Mouse (Mus musculus) stomach, postnatal 0 days (tissue): ENCODE results near the gene Tpo. TPM values are rescaled to one million over a fixed set of nuclear protein-coding genes. Genes with fewer than 3 reads are reported as not detected.

Source experiments
- ATAC-seq: fragments of 200-750 bp; cut with Nextera tagmentation; 2 replicates; pipeline ENCODE4 v1.8.0; 2017; ENCODE audit not compliant: low FRiP score, low TSS enrichment
- DNase-seq: peaks from one replicate; pipeline ENCODE4 v3.0.0-alpha.2; 2016; ENCODE audit warnings: low spot score
- H3K27ac ChIP-seq: fragments of 300-500 bp; sonication (generic); replicated peaks from 2 replicates; pipeline ENCODE4 v1.5.1; 2014; ENCODE audit warnings: mild to moderate bottlenecking, control low read depth
- H3K27me3 ChIP-seq: fragments of 300-500 bp; sonication (generic); 2 replicates; pipeline ENCODE4 v1.6.1; 2014; ENCODE audit warnings: low read length; ENCODE audit not compliant: control insufficient read depth, insufficient read depth
- H3K36me3 ChIP-seq: fragments of 300-500 bp; sonication (generic); 2 replicates; pipeline ENCODE4 v1.6.1; 2014; ENCODE audit warnings: low read length, mixed read lengths; ENCODE audit not compliant: control insufficient read depth, insufficient read depth
- H3K4me1 ChIP-seq: fragments of 300-500 bp; sonication (generic); replicated peaks from 2 replicates; pipeline ENCODE4 v1.6.1; 2014; ENCODE audit warnings: antibody characterized with exemption; ENCODE audit not compliant: control insufficient read depth, insufficient read depth
- H3K4me2 ChIP-seq: fragments of 300-500 bp; sonication (generic); replicated peaks from 2 replicates; pipeline ENCODE4 v1.6.1; 2014; ENCODE audit warnings: low read depth, mild to moderate bottlenecking, control low read depth, moderate library complexity
- H3K4me3 ChIP-seq: fragments of 300-500 bp; sonication (generic); 2 replicates; pipeline ENCODE4 v1.5.1; 2014; ENCODE audit warnings: low read depth, low read length, control low read depth
- H3K9ac ChIP-seq: fragments of 300-500 bp; sonication (generic); 2 replicates; pipeline ENCODE4 v1.6.1; 2014; ENCODE audit warnings: mild to moderate bottlenecking, low read length, control low read depth, mixed read lengths
- H3K9me3 ChIP-seq: fragments of 300-500 bp; sonication (generic); 2 replicates; pipeline ENCODE4 v1.6.1; 2016; ENCODE audit warnings: low read length; ENCODE audit not compliant: control insufficient read depth
- CTCF ChIP-seq: IDR thresholded peaks from 2 replicates; pipeline ENCODE4 v1.5.1; 2016; ENCODE audit warnings: antibody characterized with exemption, low read depth, mild to moderate bottlenecking, moderate library complexity
- EP300 ChIP-seq: optimal IDR thresholded peaks from 2 replicates; pipeline ENCODE3; 2016; ENCODE audit warnings: antibody characterized with exemption
- WGBS: fragments of 180-500 bp; shearing (Covaris S2); extraction: QIAGEN DNeasy Blood & Tissue Kit; methylation state at CpG from one replicate; pipeline ENCODE4 v1.1.7; 2014; 5-methylcytosine and 5-hydroxymethylcytosine counted together
- polyA plus RNA-seq: library from polyadenylated mRNA; unstranded; fragments of >200 nt; fragmentation: Nextera tagmentation; extraction: Ambion mirVana; gene quantifications from 2 replicates; pipeline ENCODE4 v1.2.1, GENCODE M21; 2015

The Tpo gene
- polyA plus RNA-seq, 1 experiment from 2014 or later, result not detected

DNA sequence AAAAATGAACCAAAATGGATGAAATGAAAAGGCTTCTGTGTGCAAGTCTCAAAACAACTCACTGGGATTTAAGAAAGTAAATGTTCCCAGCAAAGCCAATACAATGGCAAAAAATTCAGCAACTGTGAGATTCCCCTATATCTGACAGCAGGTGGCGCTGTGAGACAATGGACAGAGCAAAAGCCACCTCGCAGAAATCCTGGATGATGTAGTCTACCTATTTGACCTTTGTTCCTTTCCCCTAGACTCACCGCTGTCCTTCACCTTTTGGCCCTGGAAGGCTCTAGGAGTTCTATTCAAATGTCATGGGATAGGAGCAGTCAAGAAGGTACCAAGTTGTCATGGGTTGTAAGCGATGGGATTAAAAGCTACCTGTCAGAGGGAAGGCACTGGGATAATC lies 82.2 kb downstream of the Tpo start:
- WGBS, result 15% methylated on average over 4 of the region's 4 CpGs
- DNase-seq (peak; percentile 52), ATAC-seq (no peak)
- no peaks in the 10 kb centered on the region for H3K9me3 ChIP-seq
- H3K4me3 ChIP-seq, result no peak overlapping the region
- H3K4me1 ChIP-seq, result no peaks in the 10 kb centered on the region
- no peak overlapping the region for H3K4me2 ChIP-seq
- H3K36me3 ChIP-seq, result no peaks in the 10 kb centered on the region
- H3K9ac ChIP-seq, result no peak overlapping the region
- TF ChIP-seq CTCF (peak; percentile 92), EP300 (no peak)
- no peaks in the 10 kb centered on the region for H3K27me3 ChIP-seq
- H3K27ac ChIP-seq, result no peak overlapping the region

DNA sequence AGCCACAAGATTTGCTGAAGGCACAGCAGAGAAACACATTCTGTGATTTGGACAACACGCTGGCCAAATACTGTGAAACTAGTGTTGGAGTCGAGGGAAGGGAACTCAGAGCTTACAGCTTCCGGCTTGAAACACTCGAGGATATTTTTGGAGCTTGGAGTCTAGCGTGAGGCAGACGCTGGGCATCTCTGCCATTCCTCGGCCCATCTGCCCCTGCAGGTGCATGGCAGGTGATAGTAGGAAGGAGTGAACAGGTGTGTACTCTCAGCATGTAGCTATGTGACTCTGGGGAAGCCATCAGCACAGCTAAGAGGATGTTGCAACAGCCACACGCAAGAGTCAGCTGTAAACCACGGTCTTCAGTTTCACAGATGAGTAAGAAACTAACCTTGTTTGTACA lies 82.6 kb downstream of the Tpo start:
- ATAC-seq, result no peak
- TF ChIP-seq CTCF, result no peak
- Histone ChIP-seq H3K4me3 (no peak overlapping the region), H3K4me1 (no peaks in the 10 kb centered on the region), H3K36me3 (no peaks in the 10 kb centered on the region), H3K27me3 (no peaks in the 10 kb centered on the region), H3K27ac (no peak overlapping the region), H3K9me3 (no peaks in the 10 kb centered on the region), H3K4me2 (no peak overlapping the region), H3K9ac (no peak overlapping the region)
- WGBS, result 74% methylated on average over 9 of the region's 9 CpGs
- DNase-seq, result no peak

DNA sequence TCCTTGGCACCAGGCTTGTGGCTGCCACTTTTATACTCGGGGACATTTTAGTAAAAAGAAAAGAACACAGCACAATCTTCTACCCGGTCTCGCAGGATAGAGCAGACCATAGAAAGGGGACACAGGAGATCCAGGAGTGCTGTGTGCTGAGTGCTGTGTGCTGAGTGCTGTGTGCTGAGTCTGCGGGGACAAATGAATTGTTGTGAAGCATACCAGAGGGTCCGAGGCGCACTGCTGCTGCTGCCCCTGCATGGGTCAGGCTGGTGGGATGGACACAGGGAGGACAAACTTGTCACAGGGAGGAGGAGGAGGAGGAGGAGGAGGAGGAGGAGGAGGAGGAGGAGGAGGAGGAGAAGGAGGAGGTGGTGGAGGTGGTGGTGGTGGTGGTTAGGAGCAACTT lies 83.6 kb downstream of the Tpo start:
- WGBS, result 84% methylated on average over 6 of the region's 6 CpGs
- ATAC-seq, result no peak
- no peak for DNase-seq

DNA sequence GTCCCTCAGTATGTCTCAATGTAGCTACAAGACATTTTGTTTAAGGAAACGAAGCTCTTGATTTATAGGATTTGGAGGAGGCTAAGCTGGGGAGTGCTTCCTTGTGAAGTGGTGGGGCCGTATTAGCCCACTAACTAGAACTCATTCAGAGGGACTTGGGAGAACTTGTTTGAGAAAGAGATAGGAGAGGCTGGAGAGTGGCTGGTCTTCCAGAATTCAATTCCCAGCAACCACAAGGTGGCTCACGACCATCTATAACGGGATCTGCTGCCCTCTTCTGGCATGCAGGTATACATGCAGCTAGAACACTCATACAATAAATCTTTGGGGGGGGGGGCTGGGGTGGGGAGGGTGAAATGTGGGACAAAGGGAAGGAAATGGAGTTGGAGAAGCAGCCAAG lies 92.3 kb downstream of the Tpo start:
- no peaks in the 10 kb centered on the region for H3K9me3 ChIP-seq
- no peak for ATAC-seq
- H3K27ac ChIP-seq, result no peak overlapping the region

More for the DNA sequence above, 83.6 kb downstream of the Tpo start:
- Histone ChIP-seq H3K27ac (no peak overlapping the region), H3K27me3 (no peaks in the 10 kb centered on the region), H3K4me3 (no peak overlapping the region), H3K9ac (no peak overlapping the region), H3K4me2 (no peak overlapping the region), H3K9me3 (no peaks in the 10 kb centered on the region), H3K36me3 (no peaks in the 10 kb centered on the region), H3K4me1 (no peaks in the 10 kb centered on the region)
- TF ChIP-seq EP300 (no peak), CTCF (no peak)

DNA sequence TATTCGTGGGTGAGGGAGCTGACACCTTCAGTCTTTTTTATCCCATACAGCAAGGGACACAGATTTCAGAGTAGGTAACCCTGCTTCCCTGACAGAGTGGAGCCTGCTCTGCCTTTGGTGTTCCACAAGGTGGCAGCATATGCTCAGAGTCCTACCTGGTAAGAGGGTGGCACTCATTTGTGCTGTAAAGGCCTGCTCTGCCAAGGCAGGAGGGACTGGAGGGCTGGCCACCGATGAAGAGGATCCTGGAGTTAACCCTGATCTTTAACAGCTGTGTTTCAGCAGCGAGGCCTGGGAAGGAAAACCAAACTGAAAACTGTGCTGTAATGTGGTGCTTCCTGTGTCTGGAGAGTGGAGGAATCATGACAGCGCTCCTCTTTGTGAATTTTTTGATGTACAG lies 92.9 kb downstream of the Tpo start:
- 0 out of 2 replicates have a peak, but pooled peaks have one; percentile 63 for ATAC-seq
- H3K9me3 ChIP-seq, result no peaks in the 10 kb centered on the region

More for the DNA sequence above, 92.3 kb downstream of the Tpo start:
- no peak overlapping the region for H3K4me3 ChIP-seq
- TF ChIP-seq EP300 (no peak), CTCF (peak; percentile 84)
- no peak overlapping the region for H3K9ac ChIP-seq
- no peaks in the 10 kb centered on the region for H3K27me3 ChIP-seq
- H3K36me3 ChIP-seq, result no peaks in the 10 kb centered on the region
- DNase-seq, result peak; percentile 58
- no peak overlapping the region for H3K4me2 ChIP-seq
- no peaks in the 10 kb centered on the region for H3K4me1 ChIP-seq
- WGBS, result 10% methylated on average over 4 of the region's 4 CpGs

DNA sequence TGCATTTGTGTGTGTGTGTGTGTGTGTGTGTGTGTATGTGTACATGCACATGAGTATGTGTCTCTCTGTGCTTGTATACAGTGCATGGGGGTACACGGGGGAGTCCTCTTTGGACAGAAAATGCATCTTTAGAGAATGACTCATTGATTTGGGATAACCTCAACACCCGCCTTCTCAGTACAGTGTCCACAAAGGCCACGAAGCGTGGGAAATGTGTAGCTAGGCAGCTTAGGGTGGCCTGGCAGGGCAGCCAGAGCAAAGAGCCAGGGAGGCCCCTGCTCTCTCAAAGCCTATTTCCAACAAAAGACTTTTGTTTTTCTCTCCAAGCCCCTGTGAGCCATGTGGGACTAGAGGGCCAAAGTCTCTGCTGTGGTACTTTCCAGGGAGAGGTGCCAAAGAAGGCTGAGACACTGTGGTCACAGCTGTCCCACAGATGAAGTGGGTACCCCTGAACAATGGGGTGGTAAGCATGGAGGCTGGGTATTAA lies 95.8 kb downstream of the Tpo start:
- Histone ChIP-seq H3K36me3 (no peaks in the 10 kb centered on the region), H3K4me1 (no peaks in the 10 kb centered on the region), H3K4me2 (no peak overlapping the region), H3K4me3 (no peak overlapping the region), H3K9me3 (no peaks in the 10 kb centered on the region), H3K9ac (no peak overlapping the region), H3K27me3 (no peaks in the 10 kb centered on the region), H3K27ac (0 out of 2 replicates have a peak overlapping the region, but pooled peaks have one; percentile 4)
- WGBS, result 57% methylated on average over 4 of the region's 4 CpGs
- TF ChIP-seq EP300 (no peak), CTCF (no peak)
- no peak for DNase-seq
- peak; percentile 25; the same call in 1 of the 2 replicates for ATAC-seq

More for the DNA sequence above, 92.9 kb downstream of the Tpo start:
- H3K4me3 ChIP-seq, result no peak overlapping the region
- H3K27ac ChIP-seq, result no peak overlapping the region
- H3K4me2 ChIP-seq, result no peak overlapping the region
- no peak overlapping the region for H3K9ac ChIP-seq
- peak; percentile 84 for TF ChIP-seq CTCF
- TF ChIP-seq EP300, result no peak
- 35% methylated on average over 4 of the region's 4 CpGs for WGBS
- H3K4me1 ChIP-seq, result no peaks in the 10 kb centered on the region
- DNase-seq, result peak; percentile 47
- H3K36me3 ChIP-seq, result no peaks in the 10 kb centered on the region
- no peaks in the 10 kb centered on the region for H3K27me3 ChIP-seq
